Mouse (Mus musculus) cerebellum, adult (tissue): ENCODE data around the gene Rfesd.
A peak's percentile ranks its signal among the peaks of the same experiment; 100 is the strongest.

Source experiments
- ATAC-seq: cut with Nextera tagmentation; 2 replicates; pipeline ENCODE4 v1.9.2; 2017; ENCODE audit warnings: mild to moderate bottlenecking, moderate library complexity, mixed read lengths; ENCODE audit not compliant: insufficient number of reproducible peaks, low FRiP score, low TSS enrichment

Rfesd gene

GRCm38 (mm10) chr13:75988096-75988495 lies 30.4 kb downstream of the Rfesd start:
- peak; percentile 66 for ATAC-seq

GRCm38 (mm10) chr13:75981901-75982300 lies 36.6 kb downstream of the Rfesd start:
- no peak for ATAC-seq

- no peak for ATAC-seq
Measured at GRCm38 (mm10) chr13:75976649-75977048, 41.9 kb downstream of the Rfesd start.

- no peak for ATAC-seq
Measured at GRCm38 (mm10) chr13:75976218-75976617, 42.3 kb downstream of the Rfesd start.

- 0 out of 2 replicates have a peak, but pooled peaks have one; percentile 45 for ATAC-seq
Measured at GRCm38 (mm10) chr13:75975629-75976028, 42.9 kb downstream of the Rfesd start.

DNA sequence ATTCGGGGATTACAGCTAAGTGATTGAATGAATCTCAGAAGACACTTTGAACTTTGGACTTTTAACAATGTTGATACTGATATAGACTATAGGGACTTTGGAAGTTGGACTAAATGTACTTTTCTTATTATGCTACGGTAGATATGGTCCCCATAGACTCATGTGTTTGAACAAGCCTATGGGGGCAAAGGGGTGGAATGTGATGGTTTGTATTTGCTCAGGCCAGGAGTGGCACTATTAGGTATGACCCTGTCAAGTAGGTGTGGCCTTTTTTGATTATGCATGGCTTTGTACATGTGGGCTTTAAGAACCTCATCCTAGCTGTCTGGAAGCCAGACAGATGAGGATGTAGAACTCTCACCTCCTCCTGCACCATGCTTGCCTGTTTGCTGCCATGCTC lies 44.0 kb downstream of the Rfesd start:
- ATAC-seq: no peak

DNA sequence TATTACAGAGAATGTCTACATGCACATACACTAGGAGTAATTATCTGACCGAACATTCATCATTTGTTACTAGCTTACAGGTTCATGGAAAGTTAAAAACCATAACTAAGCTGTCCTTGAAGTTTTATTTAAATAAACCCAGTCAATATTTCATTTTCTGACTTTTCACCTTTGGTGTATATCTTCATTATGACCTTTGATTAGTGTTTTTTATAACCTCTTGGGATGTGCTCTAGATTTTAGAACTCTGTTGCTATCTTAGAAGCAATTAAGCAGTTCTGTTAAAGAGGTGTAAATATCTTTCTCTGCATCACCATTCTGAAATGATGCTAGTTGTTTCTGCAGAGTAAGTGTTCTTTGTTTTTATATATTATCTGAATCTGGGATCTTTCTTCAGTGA lies 51.7 kb downstream of the Rfesd start, which contains the start of gene Spata9:
TSS of gene Spata9 (plus strand) at position 301 of the 400 bp plus-strand sequence.
- ATAC-seq: no peak

- ATAC-seq: no peak
Measured at GRCm38 (mm10) chr13:75955357-75955992, 63.0 kb downstream of the Rfesd start.
